In the genomic region with DNA sequence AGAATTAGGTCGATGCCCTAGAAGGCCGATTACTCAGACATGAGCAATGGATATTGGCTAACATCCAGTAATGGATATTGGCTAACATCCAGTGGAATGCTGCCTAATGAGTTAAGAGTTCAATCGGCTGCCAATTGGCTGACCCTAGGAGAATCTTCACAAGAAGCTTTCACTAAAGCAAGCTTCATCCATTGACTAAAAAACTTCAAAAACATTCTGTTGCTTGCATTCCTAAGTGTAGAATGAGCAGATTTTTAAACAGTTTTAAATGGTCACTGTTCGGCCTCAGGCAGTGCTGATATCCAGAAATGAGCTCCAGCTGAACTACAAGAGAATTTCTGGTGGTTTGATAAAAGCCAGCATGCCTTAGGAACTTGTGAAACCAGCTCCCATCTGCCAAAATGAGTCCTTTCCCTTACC, we compare ENCODE assay signal across 10 mouse cellular contexts. TPM values are rescaled to one million over a fixed set of nuclear protein-coding genes. Genes with fewer than 3 reads are reported as not detected.
DNase-seq lines count a peak whose midpoint lies in the region; ATAC-seq lines count a peak whose summit lies in the region.
"Had no signal": no experiment of that assay in that cellular context is flagged by ENCODE, and none has a peak within 500 bp of the region (broad histone marks: within the 10 kb centered on the region; RNA-seq: fewer than 3 reads in every experiment).

No protein-coding gene starts in this region.

- no peaks in the 10 kb centered on the region for H3K36me3 ChIP-seq in forebrain, embryonic 16.5 days (ENCODE audit: control insufficient read depth, insufficient read depth)
- no peaks in the 10 kb centered on the region for H3K36me3 ChIP-seq in forebrain, embryonic 11.5 days (ENCODE audit: control insufficient read depth, insufficient read depth, low read length)
- no peaks in the 10 kb centered on the region for H3K36me3 ChIP-seq in liver, embryonic 16.5 days (ENCODE audit: control insufficient read depth, insufficient read depth)
- H3K36me3 ChIP-seq in liver, embryonic 12.5 days = no peaks in the 10 kb centered on the region
- H3K36me3 ChIP-seq: midbrain, embryonic 13.5 days had no signal

- H3K4me1 ChIP-seq in forebrain, embryonic 16.5 days (replicated peaks; ENCODE audit: control insufficient read depth, insufficient read depth, low read length) = peaks cover 4% of the 10 kb centered on the region; the same call in 1 of the 2 replicates
- no peaks in the 10 kb centered on the region for H3K4me1 ChIP-seq in forebrain, embryonic 11.5 days (replicated peaks; ENCODE audit: control insufficient read depth, insufficient read depth, low read length)
- no peaks in the 10 kb centered on the region for H3K4me1 ChIP-seq in liver, embryonic 16.5 days (ENCODE audit: control insufficient read depth, low read depth, low read length)
- no peaks in the 10 kb centered on the region for H3K4me1 ChIP-seq in liver, embryonic 12.5 days
- H3K4me1 ChIP-seq: midbrain, embryonic 13.5 days had no signal

- peak; percentile 43 for ATAC-seq in forebrain, embryonic 16.5 days
- ATAC-seq in forebrain, embryonic 11.5 days (replicated peaks; ENCODE audit: low FRiP score) = no peak
- peak; percentile 32; the same call in 1 of the 2 replicates for ATAC-seq in liver, embryonic 16.5 days (ENCODE audit: low read depth)
- no peak for ATAC-seq in liver, embryonic 12.5 days

- no peak overlapping the region for H3K9ac ChIP-seq in forebrain, embryonic 16.5 days (replicated peaks; ENCODE audit: low read depth, low read length)
- H3K9ac ChIP-seq in forebrain, embryonic 11.5 days (ENCODE audit: low read length) = no peak overlapping the region
- H3K9ac ChIP-seq in liver, embryonic 16.5 days (ENCODE audit: low read depth, low read length) = no peak overlapping the region
- H3K9ac ChIP-seq in liver, embryonic 12.5 days = no peak overlapping the region
- H3K9ac ChIP-seq: midbrain, embryonic 13.5 days had no signal

- no peak for DNase-seq in forebrain, embryonic 11.5 days (ENCODE audit: low spot score)
- DNase-seq in gonadal fat pad, adult 2 months (ENCODE audit: low read depth) = peak; percentile 81
- DNase-seq in lung, postnatal 36 days = peak; percentile 32
- DNase-seq in left cerebral cortex, adult 9 months (ENCODE audit: low spot score in 2 of 2) = no peak
- no peak for DNase-seq in left cerebral cortex, postnatal 10 days (ENCODE audit: extremely low spot score in 1 of 2, low spot score in 2 of 2)
- DNase-seq: right cerebral cortex, postnatal 4 days had no signal

- no peak overlapping the region for H3K4me2 ChIP-seq in forebrain, embryonic 16.5 days (ENCODE audit: low read length)
- H3K4me2 ChIP-seq in forebrain, embryonic 11.5 days (ENCODE audit: low read depth, low read length, severe bottlenecking) = no peak overlapping the region
- H3K4me2 ChIP-seq in liver, embryonic 16.5 days (ENCODE audit: low read depth, low read length) = no peak overlapping the region
- H3K4me2 ChIP-seq in liver, embryonic 12.5 days = no peak overlapping the region
- H3K4me2 ChIP-seq: midbrain, embryonic 13.5 days had no signal

- no peak overlapping the region for H3K4me3 ChIP-seq in forebrain, embryonic 16.5 days (replicated peaks; ENCODE audit: low read length)
- H3K4me3 ChIP-seq in forebrain, embryonic 11.5 days (ENCODE audit: low read depth, low read length) = no peak overlapping the region
- H3K4me3 ChIP-seq in liver, embryonic 16.5 days (ENCODE audit: low read depth, low read length) = no peak overlapping the region
- H3K4me3 ChIP-seq in liver, embryonic 12.5 days = no peak overlapping the region
- H3K4me3 ChIP-seq: midbrain, embryonic 13.5 days had no signal

- H3K27me3 ChIP-seq in forebrain, embryonic 16.5 days (replicated peaks; ENCODE audit: control insufficient read depth, insufficient read depth, low read length) = no peaks in the 10 kb centered on the region
- no peaks in the 10 kb centered on the region for H3K27me3 ChIP-seq in forebrain, embryonic 11.5 days (ENCODE audit: control insufficient read depth, insufficient read depth, low read length)
- H3K27me3 ChIP-seq in liver, embryonic 16.5 days (ENCODE audit: control insufficient read depth, insufficient read depth, low read depth, low read length) = no peaks in the 10 kb centered on the region
- H3K27me3 ChIP-seq in liver, embryonic 12.5 days (replicated peaks) = no peaks in the 10 kb centered on the region
- H3K27me3 ChIP-seq: midbrain, embryonic 13.5 days had no signal

- intact Hi-C loops in left cerebral cortex, postnatal 10 days (cut with DNase I) = no loop called here

- 27% methylated on average over 4 of the region's 4 CpGs for WGBS in forebrain, embryonic 16.5 days
- 80% methylated on average over 4 of the region's 4 CpGs for WGBS in forebrain, embryonic 11.5 days
- WGBS in liver, embryonic 16.5 days (ENCODE audit: insufficient replicate concordance) = 62% methylated on average over 4 of the region's 4 CpGs
- WGBS in liver, embryonic 12.5 days (ENCODE audit: insufficient replicate concordance) = 59% methylated on average over 4 of the region's 4 CpGs

- no peak overlapping the region for H3K27ac ChIP-seq in forebrain, embryonic 16.5 days (ENCODE audit: low read length)
- no peak overlapping the region for H3K27ac ChIP-seq in forebrain, embryonic 11.5 days (ENCODE audit: low read depth, low read length)
- H3K27ac ChIP-seq in liver, embryonic 16.5 days (ENCODE audit: low read length) = no peak overlapping the region
- H3K27ac ChIP-seq in liver, embryonic 12.5 days = no peak overlapping the region
- H3K27ac ChIP-seq: midbrain, embryonic 13.5 days had no signal

- H3K9me3 ChIP-seq in forebrain, embryonic 16.5 days (ENCODE audit: control insufficient read depth, low read length) = no peaks in the 10 kb centered on the region
- no peaks in the 10 kb centered on the region for H3K9me3 ChIP-seq in forebrain, embryonic 11.5 days (ENCODE audit: control insufficient read depth, low read length)
- H3K9me3 ChIP-seq in liver, embryonic 16.5 days (replicated peaks; ENCODE audit: control insufficient read depth, low read length) = no peaks in the 10 kb centered on the region
- 0 out of 2 replicates have a peak, but pooled peaks cover 3% of the 10 kb centered on the region for H3K9me3 ChIP-seq in liver, embryonic 12.5 days (replicated peaks)
- H3K9me3 ChIP-seq: midbrain, embryonic 13.5 days had no signal

RNA-seq across cellular contexts. Expression of a gene that starts 56.8 kb away (rescaled TPM):
- polyA plus RNA-seq in forebrain, embryonic 16.5 days (2015; fragmentation: Nextera tagmentation; extraction: Ambion mirVana) = 10.5 and 13.5 TPM in 2 replicates
- 51.3 and 57.3 TPM in 2 replicates for polyA plus RNA-seq in forebrain, embryonic 11.5 days (2014; fragmentation: Nextera tagmentation; extraction: Ambion mirVana)
- polyA plus RNA-seq in liver, embryonic 16.5 days (2015; fragmentation: Nextera tagmentation; extraction: Ambion mirVana) = 16.7 and 18.6 TPM in 2 replicates
- polyA plus RNA-seq in liver, embryonic 12.5 days (2016; fragmentation: Nextera tagmentation; extraction: Ambion mirVana) = 25.5 and 27.0 TPM in 2 replicates
- 0.39 and 0.42 TPM in 2 replicates for polyA plus RNA-seq in gonadal fat pad, adult 2 months (2012; rRNA removed)
- total RNA-seq in left cerebral cortex, postnatal 10 days (2021) = 1 to 10 TPM; 2.6 to 2.9 TPM

Comparison
In these comparisons a context has a peak if more than half of its experiments do, and no peak if none do; other contexts are left out.
1. ATAC-seq: peak in forebrain, embryonic 16.5 days (single experiment) and liver, embryonic 16.5 days (single experiment); none in forebrain, embryonic 11.5 days (single experiment) and liver, embryonic 12.5 days (single experiment).
2. DNase-seq: peak in gonadal fat pad, adult 2 months (single experiment) and lung, postnatal 36 days (single experiment); none in forebrain, embryonic 11.5 days (single experiment), left cerebral cortex, adult 9 months (0 of 2) and left cerebral cortex, postnatal 10 days (0 of 2).